In genomic region chr11:20202299-20203011, GRCm38 (mm10) we compare ENCODE assay signal across 8 mouse cellular contexts. TPM values are rescaled to one million over a fixed set of nuclear protein-coding genes. Genes with fewer than 3 reads are reported as not detected.
DNase-seq lines count a peak whose midpoint lies in the region; ATAC-seq and TF ChIP-seq lines count a peak whose summit lies in the region.

No protein-coding gene starts in this region.

- no peak for TF ChIP-seq EP300 in heart, adult 2 months (IDR thresholded peaks at IDR 0.05; ENCODE audit: insufficient read depth, low read depth, low read length)
- no peak for TF ChIP-seq EP300 in liver, postnatal 0 days (IDR thresholded peaks at IDR 0.05; ENCODE audit: low read depth)

- intact Hi-C loops in heart, adult 2 months (cut with DNase I) = loop anchor here (5.0 to 10.0 kb wide), 4 partner anchors 130 to 430 kb away; partner anchors contain the start of genes Sertad2 and Slc1a4
- intact Hi-C loops in heart, postnatal 14 days (cut with DNase I) = loop anchor here (5.0 to 10.0 kb wide), 2 partner anchors 130 to 278 kb away; partner anchors contain the start of genes Slc1a4 and Spred2

- H3K36me3 ChIP-seq in heart, adult 2 months (ENCODE audit: control insufficient read depth, insufficient read depth, low read length) = peaks cover 40% of the 10 kb centered on the region
- no peaks in the 10 kb centered on the region for H3K36me3 ChIP-seq in intestine, embryonic 14.5 days (ENCODE audit: control insufficient read depth, insufficient read depth, low read length)
- H3K36me3 ChIP-seq in liver, postnatal 0 days (replicated peaks; ENCODE audit: insufficient read depth, low read length) = peaks cover 7% of the 10 kb centered on the region; the same call in 1 of the 2 replicates

- no peaks in the 10 kb centered on the region for H3K27me3 ChIP-seq in heart, adult 2 months (ENCODE audit: control insufficient read depth, insufficient read depth, low read length)
- no peaks in the 10 kb centered on the region for H3K27me3 ChIP-seq in intestine, embryonic 14.5 days (replicated peaks; ENCODE audit: control insufficient read depth, insufficient read depth, low read length)
- H3K27me3 ChIP-seq in liver, postnatal 0 days (ENCODE audit: insufficient read depth, low read length) = no peaks in the 10 kb centered on the region

- H3K4me1 ChIP-seq in heart, adult 2 months (ENCODE audit: control insufficient read depth, insufficient read depth, low read length) = peaks cover 16% of the 10 kb centered on the region
- H3K4me1 ChIP-seq in intestine, embryonic 14.5 days (replicated peaks; ENCODE audit: control insufficient read depth, insufficient read depth, low read length) = peaks cover 27% of the 10 kb centered on the region
- peaks cover 23% of the 10 kb centered on the region for H3K4me1 ChIP-seq in liver, postnatal 0 days (ENCODE audit: insufficient read depth)

- TF ChIP-seq CTCF in heart, adult 2 months (IDR thresholded peaks at IDR 0.05) = no peak
- no peak for TF ChIP-seq CTCF in liver, postnatal 0 days (IDR thresholded peaks at IDR 0.05; ENCODE audit: low read depth)

- no peak for ATAC-seq in intestine, embryonic 14.5 days (replicated peaks; ENCODE audit: low FRiP score, low TSS enrichment, low read depth)
- ATAC-seq in liver, postnatal 0 days = no peak

- 7% methylated on average over 7 of the region's 7 CpGs for WGBS in heart, adult 2 months
- 47% methylated on average over 7 of the region's 7 CpGs for WGBS in intestine, embryonic 14.5 days
- 18% methylated on average over 7 of the region's 7 CpGs for WGBS in liver, postnatal 0 days (ENCODE audit: insufficient replicate concordance)

- peaks cover 13% of the 10 kb centered on the region for H3K79me2 ChIP-seq in heart, adult 2 months (replicated peaks; ENCODE audit: control insufficient read depth, insufficient read depth, low read length)

- TF ChIP-seq POLR2A in heart, adult 2 months (IDR thresholded peaks at IDR 0.05; ENCODE audit: insufficient read depth, low read depth, low read length) = no peak

- H3K9ac ChIP-seq in heart, adult 2 months (ENCODE audit: low read depth, low read length) = peak overlapping the region; percentile 25; the same call in 1 of the 2 replicates
- H3K9ac ChIP-seq in intestine, embryonic 14.5 days (ENCODE audit: low read length) = peak overlapping the region; percentile 95
- H3K9ac ChIP-seq in liver, postnatal 0 days (replicated peaks) = peak overlapping the region; percentile 100

- H3K27ac ChIP-seq in heart, adult 2 months = peak overlapping the region; percentile 95
- peak overlapping the region; percentile 96; the same call in 1 of the 2 replicates for H3K27ac ChIP-seq in intestine, embryonic 14.5 days (ENCODE audit: low read depth)
- H3K27ac ChIP-seq in liver, postnatal 0 days (ENCODE audit: low read depth) = peak overlapping the region; percentile 99

- peak overlapping the region; percentile 80 for H3K4me3 ChIP-seq in heart, adult 2 months
- peak overlapping the region; percentile 71 for H3K4me3 ChIP-seq in intestine, embryonic 14.5 days (ENCODE audit: low read depth, low read length)
- peak overlapping the region; percentile 97 for H3K4me3 ChIP-seq in liver, postnatal 0 days (ENCODE audit: low read depth, low read length)

- no peaks in the 10 kb centered on the region for H3K9me3 ChIP-seq in intestine, embryonic 14.5 days (ENCODE audit: control insufficient read depth, low read length)
- no peaks in the 10 kb centered on the region for H3K9me3 ChIP-seq in liver, postnatal 0 days (ENCODE audit: low read length)

- peak overlapping the region; percentile 91 for H3K4me2 ChIP-seq in intestine, embryonic 14.5 days (ENCODE audit: low read length)
- H3K4me2 ChIP-seq in liver, postnatal 0 days (ENCODE audit: low read depth, low read length) = peak overlapping the region; percentile 76

- DNase-seq in heart, adult 2 months = no peak
- no peak for DNase-seq in heart, postnatal 14 days
- peak; percentile 24 for DNase-seq in c-Kit-positive CD71-positive TER-119-negative erythroid progenitor cells, embryonic 14.5 days (ENCODE audit: low read depth)
- DNase-seq in intestine, embryonic 14.5 days (ENCODE audit: low spot score) = no peak
- no peak for DNase-seq in liver, postnatal 0 days
- no peak for DNase-seq in urinary bladder, adult 2 months (ENCODE audit: low spot score)
- no peak for DNase-seq in urinary bladder, postnatal 4 days (ENCODE audit: low spot score in 2 of 2)
- no peak for DNase-seq in cerebellum, adult 9-11 months

RNA-seq across cellular contexts. Expression of gene Rab1a, which starts 1.2 kb away (rescaled TPM):
- 100 to 1,000 TPM; 119 to 131 TPM for total RNA-seq in heart, adult 2 months (2021)
- 52.8 and 93.3 TPM in 2 replicates for polyA plus RNA-seq in heart, adult 2 months (2012; rRNA removed)
- total RNA-seq in heart, postnatal 14 days (2021) = 100 to 1,000 TPM; 134 to 141 TPM
- polyA plus RNA-seq in intestine, embryonic 14.5 days (2014; fragmentation: Nextera tagmentation; extraction: Ambion mirVana) = 216 and 226 TPM in 2 replicates
- 141 and 143 TPM in 2 replicates for polyA plus RNA-seq in liver, postnatal 0 days (2015; fragmentation: Nextera tagmentation; extraction: Ambion mirVana)
- 195 and 199 TPM in 2 replicates for polyA plus RNA-seq in urinary bladder, adult 2 months (2012; rRNA removed)

RNA-seq across cellular contexts. Expression of gene Cep68, which starts 46.8 kb away (rescaled TPM):
- 10 to 100 TPM; 43.1 to 49.3 TPM for total RNA-seq in heart, adult 2 months (2021)
- 20.1 and 33.4 TPM in 2 replicates for polyA plus RNA-seq in heart, adult 2 months (2012; rRNA removed)
- total RNA-seq in heart, postnatal 14 days (2021) = 10 to 100 TPM; 42.1 to 48.1 TPM
- polyA plus RNA-seq in intestine, embryonic 14.5 days (2014; fragmentation: Nextera tagmentation; extraction: Ambion mirVana) = 34.1 and 38.0 TPM in 2 replicates
- polyA plus RNA-seq in liver, postnatal 0 days (2015; fragmentation: Nextera tagmentation; extraction: Ambion mirVana) = 4.8 and 4.9 TPM in 2 replicates
- 12.6 and 14.1 TPM in 2 replicates for polyA plus RNA-seq in urinary bladder, adult 2 months (2012; rRNA removed)

Comparison
In these comparisons a context has a peak if more than half of its experiments do, and no peak if none do; other contexts are left out.
1. H3K9ac ChIP-seq: peak in every context shown above with its lines; median percentile 100 in liver, postnatal 0 days; 95 in intestine, embryonic 14.5 days; 25 in heart, adult 2 months.